Mouse (Mus musculus): ENCODE measurements at regions not wholly inside any gene's neighbourhood (a gene's known extent, or its start where the extent isn't known, plus 50 kb on each side); places are given as distances from the start of the nearest gene placed in this dataset.

- no peak for DNase-seq (ENCODE audit: low spot score in 2 of 2)
These were observed 148.1 kb upstream of the Stac start for GRCm38 (mm10) chr9:111838069-111838820.

GRCm38 (mm10) chr9:111822094-111822493, 131.9 kb upstream of the Stac start:
- no peak for DNase-seq (ENCODE audit: low spot score in 2 of 2)

GRCm38 (mm10) chr9:111817461-111817860, 127.3 kb upstream of the Stac start:
- no peak for DNase-seq (ENCODE audit: low spot score in 2 of 2)

GRCm38 (mm10) chr9:111804931-111805330, 114.8 kb upstream of the Stac start:
- DNase-seq (ENCODE audit: low spot score in 2 of 2): no peak

- no peak for DNase-seq (ENCODE audit: low spot score in 2 of 2)
These were observed 111.2 kb upstream of the Stac start for GRCm38 (mm10) chr9:111801381-111801780.

- no peak for DNase-seq (ENCODE audit: low spot score in 2 of 2)
These were observed 110.7 kb upstream of the Stac start for GRCm38 (mm10) chr9:111800869-111801268.

- no peak for DNase-seq (ENCODE audit: low spot score in 2 of 2)
These were observed 88.8 kb upstream of the Stac start for GRCm38 (mm10) chr9:111778981-111779380.

- no peak for DNase-seq (ENCODE audit: low spot score in 2 of 2)
These were observed 87.4 kb upstream of the Stac start for GRCm38 (mm10) chr9:111777433-111778135.

GRCm38 (mm10) chr9:111774229-111774628, 84.1 kb upstream of the Stac start:
- no peak for DNase-seq (ENCODE audit: low spot score in 2 of 2)

- DNase-seq (ENCODE audit: low spot score in 2 of 2): no peak
These were observed 72.7 kb upstream of the Stac start for GRCm38 (mm10) chr9:111762653-111763468.

- DNase-seq (ENCODE audit: low spot score in 2 of 2): no peak
These were observed 65.1 kb upstream of the Stac start for GRCm38 (mm10) chr9:111755235-111755634.

- DNase-seq (ENCODE audit: low spot score in 2 of 2): no peak
These were observed 56.0 kb upstream of the Stac start for GRCm38 (mm10) chr9:111746151-111746550.

GRCm38 (mm10) chr9:111745206-111745605, 55.1 kb upstream of the Stac start:
- no peak for DNase-seq (ENCODE audit: low spot score in 2 of 2)

All from thymus, postnatal 10 days (tissue).